Mouse (Mus musculus): Measurements from ENCODE around the gene Chn2. TPM values are rescaled to one million over a fixed set of nuclear protein-coding genes. Genes with fewer than 3 reads are reported as not detected.

Chn2 gene
- total RNA-seq, 2 experiments from 2014 or later, result 7.5 to 8.0 TPM

DNA sequence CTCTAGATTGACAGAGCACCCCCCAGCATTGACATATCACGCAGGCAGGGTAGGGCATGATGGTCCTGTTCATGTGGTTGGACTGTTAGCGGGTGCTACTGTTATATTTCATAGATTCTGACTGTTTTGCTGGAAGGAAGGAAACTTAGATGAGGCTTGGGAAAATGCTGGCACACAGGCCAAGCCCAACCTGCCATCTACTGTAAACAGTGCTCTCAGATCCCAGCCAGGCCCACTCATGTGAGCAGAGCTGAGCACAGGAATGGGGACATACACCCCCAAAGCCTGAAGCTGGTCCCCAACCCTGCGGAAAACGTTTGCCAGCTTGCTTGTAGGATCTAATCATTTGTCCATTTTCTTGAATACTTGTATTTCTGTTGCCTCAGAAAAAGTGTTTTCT lies 32.1 kb downstream of the Chn2 start:
- no peak for ATAC-seq (replicated peaks; ENCODE audit: poor library complexity)

DNA sequence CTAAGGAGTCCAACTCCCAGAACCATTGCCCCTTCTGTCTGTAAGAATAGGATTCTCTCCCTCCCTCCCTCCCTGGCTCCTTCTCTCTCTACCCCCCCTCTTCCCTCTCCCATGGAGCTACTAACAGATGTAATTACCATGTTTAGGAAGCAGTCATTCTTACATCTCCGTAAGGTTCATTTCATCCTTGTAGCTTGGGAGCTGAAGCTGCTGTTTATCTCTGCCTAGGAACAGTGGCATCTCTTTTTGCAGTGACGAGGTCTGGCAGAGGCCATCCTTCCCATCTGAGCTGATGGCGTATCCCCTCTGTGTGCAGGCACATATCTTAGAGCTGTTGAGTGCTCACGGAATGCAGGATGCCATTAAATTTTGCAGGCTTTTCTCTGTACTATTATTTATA lies 35.1 kb downstream of the Chn2 start:
- ATAC-seq (replicated peaks; ENCODE audit: poor library complexity), result no peak

DNA sequence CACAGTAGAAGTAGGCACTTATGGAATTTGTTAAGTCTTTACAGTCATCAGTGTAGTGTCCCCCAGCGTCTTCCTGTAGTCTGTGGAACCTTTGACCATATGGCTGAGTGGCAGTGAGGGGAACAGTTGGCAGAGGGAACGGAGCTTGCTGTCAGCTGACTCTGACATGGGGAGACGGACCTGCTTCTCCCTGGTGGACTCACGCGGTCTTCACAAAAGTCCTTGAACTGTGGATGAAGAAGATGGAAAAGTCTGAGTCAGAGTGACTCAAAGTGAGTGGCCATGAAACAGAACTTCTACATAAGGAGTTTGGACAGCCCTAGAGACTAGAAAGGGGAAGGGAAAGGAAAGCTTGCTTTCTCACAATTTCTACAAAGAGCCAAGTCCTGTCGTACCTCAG lies 36.1 kb downstream of the Chn2 start:
- peak; percentile 18; the same call in 1 of the 2 replicates for ATAC-seq (replicated peaks; ENCODE audit: poor library complexity)

DNA sequence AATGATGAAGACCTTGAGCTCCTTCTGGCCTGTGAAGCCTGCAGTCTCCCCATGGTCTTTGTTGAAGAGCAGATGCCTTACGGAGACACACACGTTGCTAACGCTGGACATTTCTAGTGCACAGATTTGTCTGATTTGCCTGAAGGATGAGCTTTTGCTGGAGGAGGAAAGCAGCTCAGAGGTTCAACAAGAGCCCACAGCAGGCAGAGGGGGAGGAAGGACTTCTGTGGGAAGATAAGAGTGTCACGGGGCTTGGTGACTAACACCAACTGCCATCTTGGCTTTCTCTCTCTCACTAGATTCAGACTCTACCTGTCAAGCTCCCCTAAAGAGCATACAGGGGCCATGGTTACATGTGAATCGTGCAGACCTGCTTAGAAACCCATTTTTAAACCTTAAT lies 37.3 kb downstream of the Chn2 start:
- peak; percentile 33; the same call in 1 of the 2 replicates for ATAC-seq (replicated peaks; ENCODE audit: poor library complexity)

DNA sequence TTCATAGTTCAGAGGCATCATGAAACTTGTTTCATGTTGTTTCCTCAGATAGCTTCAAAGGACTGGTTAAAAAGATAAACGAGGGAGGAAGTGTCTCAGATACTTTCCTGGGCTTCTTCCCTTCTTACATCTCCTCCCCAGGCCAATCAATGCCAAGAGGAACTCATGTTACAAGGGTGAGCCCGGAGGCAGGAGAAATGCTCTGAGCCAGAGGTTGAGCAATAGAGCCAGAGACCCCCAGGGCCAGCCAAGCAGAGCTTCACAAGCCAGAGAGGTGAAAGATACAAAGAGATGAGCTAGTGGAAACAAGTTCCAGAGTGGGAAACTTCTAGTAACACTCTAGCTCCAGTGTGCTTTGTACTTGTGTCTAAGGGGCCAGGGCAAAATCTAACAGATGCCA lies 38.9 kb downstream of the Chn2 start:
- peak; percentile 35 for ATAC-seq (replicated peaks; ENCODE audit: poor library complexity)

DNA sequence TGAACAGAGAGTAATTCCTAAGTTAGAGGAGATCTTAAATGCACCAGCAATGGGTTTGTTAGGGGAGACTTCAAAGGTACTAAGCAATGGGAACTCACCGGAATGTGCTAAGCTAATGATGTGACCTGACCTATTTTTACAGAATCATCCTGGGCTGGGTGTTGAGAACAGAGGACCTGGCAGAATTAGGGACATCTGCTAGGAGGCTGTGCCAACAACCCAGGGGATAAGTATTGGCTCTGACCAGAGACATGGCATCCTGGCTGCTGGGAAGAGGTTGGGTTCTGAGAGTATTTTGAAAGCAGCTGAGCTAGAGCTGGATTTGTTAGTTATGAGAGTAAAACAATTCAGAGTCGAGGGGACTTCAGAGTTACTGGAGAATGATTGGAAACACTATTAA lies 40.5 kb downstream of the Chn2 start:
- ATAC-seq (replicated peaks; ENCODE audit: poor library complexity), result no peak

DNA sequence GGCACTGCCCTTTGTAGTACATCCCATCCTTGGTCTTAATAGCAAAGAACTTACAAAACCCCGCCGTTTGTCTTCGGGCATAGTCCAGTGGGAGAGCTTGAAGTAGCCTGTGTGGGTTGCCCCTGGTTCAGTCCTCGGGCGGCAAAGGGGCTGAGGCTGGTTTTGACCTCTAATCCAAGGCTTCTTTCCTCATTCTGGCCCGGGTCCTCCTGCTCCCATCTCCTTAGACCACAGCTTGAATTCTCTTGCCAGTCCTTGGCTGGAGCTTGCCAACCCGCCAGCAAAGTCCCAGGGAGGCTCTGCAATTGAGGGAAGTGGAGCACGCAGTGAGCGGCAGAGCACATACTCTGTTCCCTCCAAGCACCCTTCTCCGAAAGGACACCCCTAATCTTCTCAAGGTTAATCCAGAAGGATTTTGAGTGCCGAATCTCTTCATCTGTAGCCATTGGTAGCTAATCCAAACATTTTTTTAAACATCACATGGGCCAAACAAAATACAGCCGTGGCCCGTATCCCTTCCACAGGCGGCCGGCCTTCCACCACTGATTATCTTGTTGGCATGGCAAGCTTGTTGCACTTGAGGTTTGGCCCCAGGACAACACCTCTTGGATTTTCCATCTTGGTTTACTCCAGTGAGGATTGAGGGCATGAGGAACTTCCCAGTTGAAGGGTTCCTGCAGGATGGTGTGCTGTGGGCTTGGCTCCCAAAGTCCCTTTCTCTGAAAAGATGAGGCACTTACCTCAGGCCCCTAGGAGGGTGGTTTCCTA lies 41.3 kb downstream of the Chn2 start:
- ATAC-seq (replicated peaks; ENCODE audit: poor library complexity), result no peak

DNA sequence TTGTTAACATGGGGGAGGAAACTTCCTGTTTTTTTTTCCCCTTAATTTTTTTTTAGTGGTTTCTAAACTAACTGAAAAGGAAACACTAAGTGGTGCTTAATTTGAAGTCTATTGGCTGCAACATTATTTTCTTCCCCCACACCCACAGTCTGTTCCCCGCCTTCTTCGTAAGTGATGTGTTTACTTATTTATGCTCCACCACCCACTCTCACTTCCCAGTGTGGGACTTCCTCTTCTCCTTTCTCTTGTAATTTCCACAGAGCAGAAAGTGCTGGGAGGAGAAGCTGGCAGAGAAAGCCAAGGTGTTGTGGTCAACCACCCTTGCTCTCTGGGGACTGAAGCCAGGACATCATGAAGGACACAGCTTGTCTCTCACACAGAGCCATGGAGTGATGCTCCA lies 43.2 kb downstream of the Chn2 start:
- peak; percentile 96 for ATAC-seq (replicated peaks; ENCODE audit: poor library complexity)

DNA sequence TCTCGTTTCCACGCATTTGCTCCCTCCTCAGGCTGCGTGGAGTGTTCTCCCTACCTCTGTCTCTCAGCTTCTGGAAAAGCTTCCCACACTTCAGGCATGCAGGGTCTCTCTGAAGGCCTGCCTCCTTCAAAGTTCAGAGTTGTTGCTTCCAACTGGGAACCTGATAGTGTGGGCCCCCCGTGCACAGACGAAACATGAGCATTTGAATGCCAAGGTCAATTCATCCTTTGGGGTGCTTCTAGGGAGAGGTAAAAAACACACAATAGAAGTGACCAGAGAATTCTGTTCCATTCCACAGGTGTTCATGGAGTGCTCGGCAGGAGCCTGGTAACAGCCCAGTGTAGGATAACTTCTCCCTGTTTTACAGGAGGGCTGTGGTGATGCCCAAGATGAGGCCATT lies 44.7 kb downstream of the Chn2 start:
- ATAC-seq (replicated peaks; ENCODE audit: poor library complexity), result no peak

DNA sequence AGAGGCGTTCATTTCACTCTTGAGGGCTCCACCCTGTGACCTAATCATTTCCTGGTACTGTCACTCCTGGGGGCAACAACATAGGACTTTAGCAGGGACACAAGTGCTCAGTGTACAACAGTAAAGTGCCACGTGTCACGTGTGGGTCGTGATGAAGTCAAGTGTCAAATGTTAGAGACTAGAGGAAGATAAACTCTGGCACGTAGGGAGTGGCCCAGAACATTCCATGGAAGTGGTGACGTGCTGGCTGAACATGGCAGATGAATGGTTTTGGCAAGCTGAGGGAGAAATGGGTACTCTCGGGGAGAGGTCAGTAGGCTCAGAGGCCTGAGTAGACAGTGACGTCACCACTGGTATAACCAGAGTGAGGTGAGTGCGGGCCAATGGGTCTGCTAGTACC lies 45.7 kb downstream of the Chn2 start:
- no peak for ATAC-seq (replicated peaks; ENCODE audit: poor library complexity)

DNA sequence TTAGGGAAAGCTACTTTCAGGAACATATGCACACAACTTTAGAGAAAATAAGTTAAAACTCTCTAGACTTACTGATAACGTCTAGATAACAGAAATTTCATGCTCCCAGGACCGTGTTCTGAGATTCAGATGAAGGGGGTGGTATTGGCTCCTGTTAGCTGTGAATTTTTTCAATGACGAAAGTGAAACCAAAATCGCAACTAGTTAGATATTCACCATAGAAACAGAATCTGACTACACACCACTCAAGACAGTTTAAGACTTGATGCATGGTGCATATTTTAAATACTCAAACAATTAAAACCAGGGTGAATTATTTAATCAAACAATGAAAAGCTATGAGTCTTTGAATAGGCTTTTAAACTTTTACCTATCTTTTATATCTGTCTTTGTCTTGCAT lies 48.8 kb downstream of the Chn2 start:
- ATAC-seq (replicated peaks; ENCODE audit: poor library complexity), result no peak

DNA sequence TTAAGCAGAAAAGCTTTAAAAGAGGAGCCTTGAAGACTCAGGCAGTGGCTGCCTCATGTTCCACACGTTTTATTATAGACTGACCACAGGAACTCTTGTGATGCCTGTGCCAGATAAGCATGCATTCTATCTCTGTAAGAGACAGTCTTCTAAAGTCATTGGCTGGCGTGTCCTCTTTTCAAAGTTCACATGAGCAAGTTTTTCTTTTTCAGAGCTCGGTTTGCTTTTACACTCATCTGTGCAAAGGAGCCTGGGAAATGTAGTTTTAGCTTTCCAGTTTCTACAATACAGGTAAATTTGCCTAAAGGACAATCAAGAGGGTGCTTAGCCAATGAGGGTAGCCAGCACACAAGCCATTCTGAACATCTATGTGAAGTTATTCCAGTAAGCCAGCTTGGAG lies 51.5 kb downstream of the Chn2 start:
- no peak for ATAC-seq (replicated peaks; ENCODE audit: poor library complexity)

DNA sequence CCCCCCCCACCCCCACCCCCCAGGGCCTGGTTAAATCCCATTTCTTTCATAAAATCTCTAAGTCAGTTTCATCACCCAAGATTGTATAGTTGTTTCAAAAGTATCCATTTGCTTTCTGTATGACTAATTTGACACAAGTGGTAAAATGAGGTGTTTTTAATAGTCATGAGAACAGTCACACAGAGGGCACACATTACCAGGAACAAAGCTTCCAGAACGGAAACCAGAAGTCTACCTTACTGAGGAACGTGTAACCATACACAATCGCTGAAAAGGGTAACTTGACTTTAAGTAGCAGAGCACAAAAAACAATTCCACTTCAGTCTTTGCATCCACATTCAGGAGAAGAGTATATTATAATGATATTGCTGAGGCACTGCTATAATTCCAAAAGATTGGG lies 53.6 kb downstream of the Chn2 start:
- no peak for ATAC-seq (replicated peaks; ENCODE audit: poor library complexity)

DNA sequence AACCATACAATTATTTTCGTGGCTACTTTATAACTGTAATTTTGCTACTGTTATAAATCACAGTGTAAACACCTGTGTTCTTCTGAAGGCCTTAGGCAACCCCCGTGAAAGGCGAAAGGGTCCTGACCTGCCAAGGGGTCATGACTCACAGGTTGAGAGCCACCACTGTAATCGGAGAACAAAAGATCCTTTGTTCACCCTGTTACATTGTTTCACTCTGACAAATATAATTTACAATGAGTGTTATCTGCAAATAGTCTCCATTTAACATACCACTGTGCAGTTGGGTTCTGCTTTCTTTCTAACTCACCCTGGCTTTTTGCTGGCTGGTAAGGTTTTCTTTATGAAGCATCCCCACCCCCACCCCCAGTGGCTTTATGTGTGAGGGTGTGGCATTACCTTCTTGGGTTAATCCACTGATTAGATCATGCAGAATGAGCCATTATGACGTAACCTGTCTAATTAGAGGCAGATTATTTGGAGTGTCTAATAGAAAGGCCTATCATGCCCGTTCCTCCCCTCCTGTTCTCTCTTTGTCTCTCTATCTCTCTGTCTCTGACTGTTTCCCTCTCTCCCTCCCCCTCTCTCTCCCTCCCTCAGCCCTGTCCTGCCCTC lies 56.9 kb downstream of the Chn2 start:
- no peak for ATAC-seq (replicated peaks; ENCODE audit: poor library complexity)

DNA sequence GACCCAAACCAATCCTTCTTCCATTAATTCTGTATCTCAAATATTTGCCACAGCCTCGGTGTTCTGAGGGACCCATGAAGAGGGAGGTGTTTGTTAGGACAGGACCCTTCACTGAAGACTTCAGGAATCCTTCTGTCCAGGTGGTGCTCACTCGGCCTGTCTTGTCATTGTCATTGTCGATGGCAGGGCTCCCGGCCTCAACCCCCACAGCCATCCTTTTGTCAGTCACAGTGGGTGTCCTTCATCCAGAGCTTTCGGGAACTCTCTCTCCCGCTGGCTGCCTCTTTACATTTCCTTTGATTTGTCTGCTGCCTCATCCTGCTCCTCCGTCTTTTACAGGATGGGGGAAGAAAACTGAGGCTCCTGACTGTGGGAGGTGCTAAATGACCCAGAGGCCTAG lies 57.5 kb downstream of the Chn2 start:
- no peak for ATAC-seq (replicated peaks; ENCODE audit: poor library complexity)

DNA sequence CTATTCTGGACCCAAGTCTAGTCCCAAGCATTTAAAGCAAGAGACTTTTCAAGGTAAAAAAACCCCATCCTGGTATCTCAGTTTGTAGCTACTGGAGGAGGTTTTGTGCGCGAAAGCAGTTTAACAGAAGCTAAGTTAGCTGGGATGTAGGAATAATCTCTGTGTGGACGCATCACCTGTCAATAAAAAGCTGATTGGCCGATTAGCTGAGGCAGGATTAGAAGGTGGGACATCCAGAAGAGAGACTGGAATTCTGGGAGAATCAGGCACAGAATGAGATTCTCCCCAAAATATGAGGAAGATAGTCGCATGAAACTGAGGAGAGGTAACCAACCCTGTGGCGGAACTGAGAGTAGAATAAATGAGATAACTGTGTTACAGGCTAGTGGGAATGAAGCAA lies 59.0 kb downstream of the Chn2 start:
- no peak for ATAC-seq (replicated peaks; ENCODE audit: poor library complexity)

DNA sequence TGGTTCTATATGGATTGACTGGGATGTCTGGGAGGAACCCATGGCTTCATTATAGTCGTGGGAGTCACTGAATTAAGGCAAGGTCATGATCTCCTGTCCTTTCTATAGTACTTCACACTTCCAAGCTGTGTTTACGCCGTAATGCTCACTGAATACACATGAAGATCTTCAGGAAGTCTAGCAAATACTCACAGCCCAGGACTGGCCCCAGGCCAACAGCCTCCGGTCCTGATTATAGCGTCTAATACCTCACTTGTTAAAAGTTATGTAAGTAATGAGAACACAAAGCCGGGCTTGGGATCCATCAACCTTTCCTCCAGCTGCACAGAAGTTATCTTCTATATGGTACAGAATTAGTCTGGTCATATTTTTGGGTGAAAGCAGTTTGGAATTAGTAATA lies 60.3 kb downstream of the Chn2 start:
- no peak for ATAC-seq (replicated peaks; ENCODE audit: poor library complexity)

DNA sequence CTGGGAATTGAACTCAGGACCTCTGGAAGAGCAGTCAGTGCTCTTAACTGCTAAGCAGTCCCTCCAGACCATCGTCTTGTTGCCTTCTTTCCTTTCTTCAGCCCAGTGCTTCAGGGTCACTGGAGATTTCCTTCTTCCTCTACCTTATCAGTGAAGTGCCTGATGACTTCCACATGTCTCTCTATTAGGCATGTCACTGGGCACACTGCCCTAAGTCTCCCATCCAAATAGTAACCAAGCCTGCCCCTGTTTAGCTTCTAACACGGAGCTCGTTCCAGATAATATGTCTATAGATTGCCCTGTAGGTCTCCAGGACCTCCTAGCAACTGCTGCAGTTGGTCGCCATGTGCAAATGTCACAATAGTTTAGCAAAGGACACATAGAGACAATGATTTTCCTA lies 62.9 kb downstream of the Chn2 start:
- ATAC-seq (replicated peaks; ENCODE audit: poor library complexity), result no peak

DNA sequence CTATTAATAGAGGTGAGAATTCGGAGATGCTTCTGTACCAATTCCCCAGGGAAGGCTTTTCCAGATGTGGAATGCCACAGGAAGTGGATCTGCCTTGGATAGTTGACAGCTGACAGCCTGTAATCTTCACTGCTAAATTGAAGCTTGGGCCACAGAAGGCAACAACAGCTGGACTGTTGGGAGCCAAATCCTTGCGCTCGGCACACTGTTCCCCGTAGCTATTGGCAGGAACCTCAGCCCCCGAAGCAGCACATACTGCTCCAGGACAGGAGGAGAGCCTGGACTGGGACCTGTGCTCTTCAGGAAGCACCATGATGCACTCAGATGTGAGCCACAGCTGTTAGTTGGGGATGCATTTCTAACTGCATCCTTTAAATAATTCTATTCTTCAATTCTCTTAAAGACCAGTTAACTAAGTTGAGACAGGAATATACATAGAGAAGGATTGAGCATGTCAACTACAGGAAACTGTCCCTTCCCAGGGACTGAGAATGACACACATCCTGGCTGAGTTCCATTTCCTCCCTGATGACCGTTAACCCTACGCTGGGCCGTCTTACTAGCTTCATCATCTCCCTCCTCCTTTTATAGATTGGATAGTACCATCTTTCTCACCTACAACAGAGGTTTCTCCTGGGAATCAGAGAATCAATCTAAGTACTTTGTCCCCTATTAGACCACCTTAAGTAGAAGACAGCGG lies 64.1 kb downstream of the Chn2 start:
- ATAC-seq (replicated peaks; ENCODE audit: poor library complexity), result no peak

DNA sequence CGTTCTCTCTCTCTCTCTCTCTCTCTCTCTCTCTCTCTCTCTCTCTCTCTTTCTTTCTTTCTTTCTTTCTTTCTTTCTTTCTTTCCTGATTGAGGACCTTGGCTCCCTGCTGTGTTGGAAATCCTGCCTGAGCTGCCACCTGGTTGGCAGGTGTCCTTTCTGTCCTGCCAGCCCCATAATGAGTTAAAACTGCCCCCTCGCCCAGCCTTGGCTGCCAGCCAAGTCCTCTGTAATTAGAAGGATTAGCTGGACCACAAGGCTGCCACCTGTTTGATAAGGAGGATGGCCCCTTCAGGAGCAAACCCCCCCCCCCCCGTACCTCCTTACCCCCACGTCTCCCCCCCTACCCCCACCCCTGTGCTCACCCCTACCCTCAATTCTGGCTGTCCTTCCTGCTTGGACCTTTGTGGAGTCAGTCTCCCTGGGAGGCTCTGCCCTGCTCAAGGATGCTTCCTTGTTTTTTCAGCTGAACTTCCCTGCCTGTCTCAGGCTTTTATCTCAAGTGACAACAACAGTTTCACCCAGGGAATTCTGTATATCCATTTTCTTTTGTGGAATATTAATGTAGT lies 72.1 kb downstream of the Chn2 start:
- ATAC-seq (replicated peaks; ENCODE audit: poor library complexity), result no peak

DNA sequence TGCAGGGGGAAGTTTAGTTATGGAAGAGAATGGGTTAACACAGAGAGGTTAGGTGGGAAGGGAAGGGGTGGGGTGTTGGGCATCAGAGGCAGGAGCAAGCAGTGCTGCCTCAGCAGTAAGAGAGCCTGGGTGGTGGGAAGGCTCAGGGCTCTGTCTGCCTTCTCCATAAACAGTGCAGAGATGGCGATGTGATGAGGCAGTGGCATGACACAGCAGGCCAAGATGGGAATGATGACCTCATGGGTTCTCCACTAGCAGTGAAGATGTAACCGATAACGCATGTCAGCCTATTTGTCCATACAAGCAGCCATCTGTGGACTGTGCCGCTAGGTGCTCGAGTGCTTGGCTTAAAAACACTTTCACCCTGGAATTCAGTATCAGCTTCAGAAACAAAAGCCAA lies 74.0 kb downstream of the Chn2 start:
- ATAC-seq (replicated peaks; ENCODE audit: poor library complexity), result no peak

DNA sequence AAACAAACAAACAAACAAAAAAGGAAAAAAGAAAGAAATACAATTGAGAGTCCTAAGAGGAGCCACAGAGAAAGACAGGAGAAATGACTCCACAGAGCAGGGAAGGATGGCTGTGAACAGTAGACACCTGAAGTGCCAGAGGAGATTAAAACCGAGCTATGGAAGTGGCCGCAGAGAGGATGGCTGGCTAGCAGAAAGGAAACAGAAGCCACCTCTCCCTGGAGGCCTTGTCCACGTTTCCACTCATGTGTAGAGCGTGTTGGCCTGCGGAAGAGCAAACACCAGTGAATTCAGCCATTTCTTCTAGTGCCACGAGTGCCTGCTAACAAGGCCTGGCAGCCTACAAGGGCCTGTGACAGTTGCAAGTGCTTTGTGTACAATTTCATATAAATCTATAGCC lies 75.1 kb downstream of the Chn2 start:
- ATAC-seq (replicated peaks; ENCODE audit: poor library complexity), result no peak

All from megakaryocyte progenitor cell, adult 5-6 weeks (primary cell).